Mouse (Mus musculus) midbrain, embryonic 15.5 days (tissue): ENCODE results near the gene Alg13. TPM values are rescaled to one million over a fixed set of nuclear protein-coding genes. Genes with fewer than 3 reads are reported as not detected.

Experiments
- ATAC-seq: fragments of 200-750 bp; cut with Nextera tagmentation; replicated peaks from 2 replicates; pipeline ENCODE4 v1.8.0; 2017; ENCODE audit warnings: moderate TSS enrichment
- H3K27ac ChIP-seq: fragments of 300-500 bp; sonication (generic); 2 replicates; pipeline ENCODE4 v1.5.1; 2015; ENCODE audit warnings: mild to moderate bottlenecking, inconsistent platforms
- H3K27me3 ChIP-seq: fragments of 300-500 bp; sonication (generic); replicated peaks from 2 replicates; pipeline ENCODE4 v1.6.1; 2015; ENCODE audit warnings: inconsistent platforms
- H3K36me3 ChIP-seq: fragments of 300-500 bp; sonication (generic); replicated peaks from 2 replicates; pipeline ENCODE4 v1.6.1; 2015; ENCODE audit warnings: inconsistent platforms
- H3K4me1 ChIP-seq: fragments of 300-500 bp; sonication (generic); 2 replicates; pipeline ENCODE4 v1.6.1; 2015; ENCODE audit warnings: inconsistent platforms
- H3K4me2 ChIP-seq: fragments of 300-500 bp; sonication (generic); 2 replicates; pipeline ENCODE4 v1.6.1; 2015; ENCODE audit warnings: inconsistent platforms, mild to moderate bottlenecking, moderate library complexity
- H3K4me3 ChIP-seq: fragments of 300-500 bp; sonication (generic); 2 replicates; pipeline ENCODE4 v1.5.1; 2015; ENCODE audit warnings: mild to moderate bottlenecking, inconsistent platforms
- H3K9ac ChIP-seq: fragments of 300-500 bp; sonication (generic); 2 replicates; pipeline ENCODE4 v1.6.1; 2015; ENCODE audit warnings: mild to moderate bottlenecking, inconsistent platforms
- H3K9me3 ChIP-seq: fragments of 300-500 bp; sonication (generic); 2 replicates; pipeline ENCODE4 v1.6.1; 2016; ENCODE audit warnings: inconsistent platforms
- WGBS: fragments of 180-500 bp; shearing (Covaris S2); methylation state at CpG from one replicate; pipeline ENCODE4 v1.1.7; 2015; ENCODE audit warnings: mixed read lengths; 5-methylcytosine and 5-hydroxymethylcytosine counted together
- microRNA-seq: library from miRNA; unstranded; fragments of <30 nt; microRNA quantifications from one replicate; pipeline ENCODE4, GENCODE M21; 2016
- polyA plus RNA-seq: library from polyadenylated mRNA; unstranded; fragments of >200 nt; fragmentation: Nextera tagmentation; extraction: Ambion mirVana; gene quantifications from 2 replicates; pipeline ENCODE4 v1.2.1, GENCODE M21; 2015

The Alg13 gene
- polyA plus RNA-seq, 1 experiment from 2014 or later, result 12.1 TPM

DNA sequence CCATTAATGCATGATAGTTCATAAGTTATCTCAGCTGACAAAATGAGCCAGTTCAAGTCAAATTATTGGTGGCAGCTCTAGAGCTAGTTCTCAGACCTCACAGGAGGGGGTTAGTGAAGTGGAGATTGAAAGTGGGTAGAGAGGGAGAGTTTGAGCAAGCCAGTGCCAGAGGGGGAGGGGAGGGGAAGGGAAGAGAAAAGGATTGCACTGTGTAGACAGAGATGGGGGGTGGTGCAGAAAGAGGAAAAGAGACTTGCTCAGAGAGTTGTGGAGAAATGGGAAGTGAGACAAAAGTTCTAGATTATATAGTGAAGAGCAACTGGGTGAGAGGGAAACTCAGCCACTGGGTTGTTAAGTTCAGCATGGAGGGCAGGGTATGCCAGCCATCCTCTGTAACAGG, 20.8 kb downstream of the Alg13 start:
- no peak overlapping the region for H3K9ac ChIP-seq
- no peaks in the 10 kb centered on the region for H3K36me3 ChIP-seq
- no peaks in the 10 kb centered on the region for H3K9me3 ChIP-seq
- ATAC-seq, result no peak
- no peaks in the 10 kb centered on the region for H3K27me3 ChIP-seq
- H3K4me2 ChIP-seq, result no peak overlapping the region
- no peaks in the 10 kb centered on the region for H3K4me1 ChIP-seq
- no peak overlapping the region for H3K27ac ChIP-seq
- no peak overlapping the region for H3K4me3 ChIP-seq

DNA sequence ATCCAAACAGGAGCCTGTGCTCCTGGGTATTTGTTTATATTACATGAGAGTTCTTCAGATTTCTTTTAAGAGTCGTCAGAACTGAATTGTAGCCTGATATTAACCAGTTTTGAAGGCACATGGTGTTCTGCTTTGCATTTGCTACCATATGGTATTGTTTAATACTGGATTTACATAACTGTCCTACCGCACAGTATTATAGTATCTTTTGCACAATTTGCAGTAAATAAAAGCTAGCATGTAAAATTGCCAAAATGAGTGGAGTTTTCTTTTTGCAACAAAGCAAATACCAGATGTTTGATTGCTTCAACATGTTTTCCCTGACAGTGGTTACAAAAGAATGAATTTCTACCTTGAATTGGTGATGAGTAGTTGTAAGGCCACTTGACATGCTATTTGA, 56.6 kb downstream of the Alg13 start:
- Histone ChIP-seq H3K27ac (no peak overlapping the region), H3K36me3 (no peaks in the 10 kb centered on the region), H3K4me1 (no peaks in the 10 kb centered on the region), H3K9me3 (no peaks in the 10 kb centered on the region), H3K9ac (no peak overlapping the region), H3K27me3 (no peaks in the 10 kb centered on the region), H3K4me2 (no peak overlapping the region), H3K4me3 (no peak overlapping the region)
- no peak for ATAC-seq
- WGBS, result 82% methylated on average over 2 of the region's 2 CpGs

DNA sequence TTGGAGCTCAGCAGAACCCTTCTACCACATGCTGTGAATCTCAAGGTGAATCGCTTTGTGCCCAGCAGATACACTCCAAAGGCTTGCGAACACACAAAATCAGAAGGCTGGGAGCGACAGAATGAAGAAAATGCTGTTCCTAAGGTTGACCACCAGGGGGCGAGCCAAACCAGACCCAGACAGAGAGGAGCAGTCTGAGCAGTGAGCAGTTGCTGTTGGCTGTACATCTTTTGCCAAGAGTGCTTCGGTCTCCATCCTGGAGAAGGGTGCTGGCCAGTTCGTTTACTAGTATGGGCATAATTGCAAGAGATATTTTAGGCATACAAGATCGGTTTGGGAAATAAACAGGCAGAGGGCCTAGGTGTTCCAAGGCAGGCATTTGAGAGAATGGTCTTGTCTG, 85.9 kb downstream of the Alg13 start:
- no peak overlapping the region for H3K9ac ChIP-seq
- no peak overlapping the region for H3K27ac ChIP-seq
- H3K4me2 ChIP-seq, result no peak overlapping the region
- H3K36me3 ChIP-seq, result no peaks in the 10 kb centered on the region
- no peaks in the 10 kb centered on the region for H3K27me3 ChIP-seq
- WGBS, result 34% methylated on average over 7 of the region's 7 CpGs
- H3K4me3 ChIP-seq, result no peak overlapping the region
- no peaks in the 10 kb centered on the region for H3K9me3 ChIP-seq
- no peaks in the 10 kb centered on the region for H3K4me1 ChIP-seq
- peak; percentile 90 for ATAC-seq

DNA sequence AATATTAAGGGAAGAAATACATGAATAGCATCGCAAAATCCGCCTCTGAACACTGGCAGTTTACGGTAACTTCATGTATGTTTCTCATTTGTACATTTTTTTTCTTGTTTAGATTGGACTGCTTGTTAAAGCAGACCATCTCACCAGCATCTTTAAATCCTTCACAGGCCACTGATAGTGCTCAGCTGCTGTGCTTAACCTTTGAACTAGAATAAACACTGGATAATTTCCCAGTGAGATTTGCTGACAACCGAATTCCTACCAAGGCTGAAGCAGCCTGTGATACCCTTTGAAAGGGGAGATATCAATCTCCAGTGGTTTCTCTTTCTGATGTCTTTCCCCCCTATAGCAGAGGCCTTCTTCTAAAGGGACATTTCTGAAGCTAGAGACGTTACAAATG, 90.4 kb downstream of the Alg13 start:
- Histone ChIP-seq H3K9ac (no peak overlapping the region), H3K4me1 (no peaks in the 10 kb centered on the region), H3K4me3 (no peak overlapping the region), H3K27ac (no peak overlapping the region), H3K4me2 (no peak overlapping the region), H3K27me3 (no peaks in the 10 kb centered on the region), H3K9me3 (no peaks in the 10 kb centered on the region), H3K36me3 (no peaks in the 10 kb centered on the region)
- WGBS, result 78% methylated on average over 5 of the region's 5 CpGs
- ATAC-seq, result no peak

DNA sequence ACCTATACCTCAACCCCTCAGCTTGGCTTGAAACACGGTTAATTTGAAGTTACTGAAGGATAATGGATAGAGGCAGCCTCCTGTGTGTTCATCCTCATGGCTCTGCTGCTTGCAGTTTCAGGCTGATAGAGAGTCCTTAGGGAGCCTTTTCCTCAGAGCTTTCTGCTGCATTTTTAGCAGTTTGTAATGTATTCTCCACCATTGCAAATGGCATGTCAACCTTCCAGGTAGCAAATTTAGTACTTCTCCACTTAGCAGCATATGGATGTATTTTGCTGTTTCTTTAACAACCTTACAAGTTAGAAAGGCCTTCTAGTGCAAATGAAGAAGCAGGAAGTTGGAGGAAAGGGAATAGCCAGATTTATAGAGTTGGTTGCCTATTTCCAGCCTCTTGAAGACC, 102.7 kb downstream of the Alg13 start:
- H3K4me1 ChIP-seq, result no peaks in the 10 kb centered on the region
- H3K4me3 ChIP-seq, result no peak overlapping the region
- H3K36me3 ChIP-seq, result no peaks in the 10 kb centered on the region
- H3K4me2 ChIP-seq, result no peak overlapping the region
- no peaks in the 10 kb centered on the region for H3K27me3 ChIP-seq
- no peak overlapping the region for H3K9ac ChIP-seq
- WGBS, result 52% methylated on average over 1 of the region's 1 CpGs
- no peak overlapping the region for H3K27ac ChIP-seq
- ATAC-seq, result no peak
- no peaks in the 10 kb centered on the region for H3K9me3 ChIP-seq

DNA sequence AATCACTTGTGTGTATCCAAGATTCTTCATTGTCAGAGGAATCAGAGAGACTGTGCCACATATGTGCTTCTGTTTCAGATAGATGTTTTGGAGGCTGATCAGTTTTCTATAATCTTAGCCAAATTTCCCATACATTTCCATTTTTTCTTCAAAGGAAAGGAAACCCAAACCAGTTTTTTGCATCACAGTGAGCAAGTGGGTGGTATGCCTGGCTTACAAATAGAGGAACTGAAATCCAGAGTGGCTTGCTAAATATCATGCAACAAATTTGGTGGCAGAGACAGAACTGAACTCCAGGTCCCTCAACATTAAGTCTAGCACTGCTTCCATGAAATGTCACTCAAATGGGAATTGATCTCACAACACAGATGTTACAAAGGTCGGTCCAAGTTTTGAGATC, 103.5 kb downstream of the Alg13 start:
- H3K27ac ChIP-seq, result no peak overlapping the region
- no peak overlapping the region for H3K4me2 ChIP-seq
- no peaks in the 10 kb centered on the region for H3K9me3 ChIP-seq
- H3K27me3 ChIP-seq, result no peaks in the 10 kb centered on the region
- no peak overlapping the region for H3K4me3 ChIP-seq
- H3K36me3 ChIP-seq, result no peaks in the 10 kb centered on the region
- WGBS, result 83% methylated on average over 1 of the region's 1 CpGs
- no peak for ATAC-seq
- H3K9ac ChIP-seq, result no peak overlapping the region
- H3K4me1 ChIP-seq, result no peaks in the 10 kb centered on the region

DNA sequence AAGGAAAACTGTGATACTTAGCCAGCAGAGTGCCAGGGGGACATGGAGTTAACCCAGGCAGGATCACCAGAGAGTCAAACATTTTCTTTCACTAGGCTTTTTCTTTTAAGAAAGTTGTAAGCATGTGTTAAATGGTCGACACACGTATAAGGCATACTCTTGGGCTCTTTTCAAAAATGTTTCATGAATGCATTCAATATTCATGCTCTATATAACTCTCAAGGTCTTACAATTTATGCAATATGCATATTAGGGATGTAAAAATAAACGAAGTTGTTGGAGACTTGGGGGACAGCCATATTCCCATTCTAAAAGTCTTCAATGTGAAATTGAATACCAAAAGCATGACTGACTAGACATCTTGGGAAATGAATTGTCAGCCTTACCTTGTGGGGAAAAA, 106.2 kb downstream of the Alg13 start:
- Histone ChIP-seq H3K4me1 (no peaks in the 10 kb centered on the region), H3K4me3 (no peak overlapping the region), H3K9me3 (no peaks in the 10 kb centered on the region), H3K9ac (no peak overlapping the region), H3K27ac (no peak overlapping the region), H3K27me3 (no peaks in the 10 kb centered on the region), H3K36me3 (no peaks in the 10 kb centered on the region), H3K4me2 (no peak overlapping the region)
- WGBS, result 81% methylated on average over 3 of the region's 3 CpGs
- no peak for ATAC-seq

Small RNAs within 50 kb of the gene (microRNA-seq; reads per million reads assigned to microRNA genes)
- gene Mir680-2, result not detected

Other genes starting within 250 kb of the Alg13 start
- gene A730046J19Rik, start 164.1 kb upstream of the Alg13 start, polyA plus RNA-seq, result 0.43 and 0.51 TPM in 2 replicates
- 0.05 and 0.06 TPM in 2 replicates for gene Trpc5os, start 138.8 kb downstream of the Alg13 start, polyA plus RNA-seq